Mouse (Mus musculus) olfactory bulb, adult 2 months (tissue): ENCODE results near the gene Gm9376.

Experiments used
- CTCF ChIP-seq: fragments of 200-500 bp; IDR thresholded peaks from 2 replicates; pipeline ENCODE4 v1.5.1; 2012; ENCODE audit warnings: low read depth, mild to moderate bottlenecking, low read length, moderate library complexity; ENCODE audit not compliant: insufficient read depth
- POLR2A ChIP-seq: fragments of 200-500 bp; IDR thresholded peaks from 2 replicates; pipeline ENCODE4 v1.6.1; 2012; ENCODE audit warnings: mild to moderate bottlenecking, low read depth, low read length, moderate library complexity; ENCODE audit not compliant: insufficient read depth

- TF ChIP-seq CTCF (no peak), POLR2A (no peak)
Measured at GRCm38 (mm10) chr14:118236886-118237289, 29.9 kb upstream of the Gm9376 start, which contains the start of gene Sox21.
